Mouse (Mus musculus) thymus, adult 2 months (tissue): ENCODE measurements around the gene H2-Eb1. TPM values are rescaled to one million over a fixed set of nuclear protein-coding genes. Genes with fewer than 3 reads are reported as not detected.

Experiments
- DNase-seq: peaks from one replicate; pipeline ENCODE4 v3.0.0; 2021
- H3K27ac ChIP-seq: fragments of 200-500 bp; 2 replicates; pipeline ENCODE4 v1.5.1; 2012; ENCODE audit warnings: low read length, control low read depth; ENCODE audit not compliant: control insufficient read depth, insufficient read depth
- H3K27me3 ChIP-seq: fragments of 200-500 bp; 2 replicates; pipeline ENCODE4 v1.6.1; 2012; ENCODE audit warnings: mild to moderate bottlenecking, low read length, moderate library complexity, mixed read lengths; ENCODE audit not compliant: control insufficient read depth, insufficient read depth
- H3K36me3 ChIP-seq: fragments of 200-500 bp; 2 replicates; pipeline ENCODE4 v1.6.1; 2012; ENCODE audit warnings: mild to moderate bottlenecking, low read length, moderate library complexity; ENCODE audit not compliant: control insufficient read depth, insufficient read depth
- H3K4me1 ChIP-seq: fragments of 200-500 bp; replicated peaks from 2 replicates; pipeline ENCODE4 v1.6.1; 2012; ENCODE audit warnings: low read length; ENCODE audit not compliant: control insufficient read depth, insufficient read depth
- H3K4me3 ChIP-seq: fragments of 200-500 bp; 2 replicates; pipeline ENCODE4 v1.5.1; 2012; ENCODE audit warnings: mild to moderate bottlenecking, low read length, control low read depth, moderate library complexity; ENCODE audit not compliant: control insufficient read depth, insufficient read depth
- CTCF ChIP-seq: fragments of 200-500 bp; IDR thresholded peaks from 2 replicates; pipeline ENCODE4 v1.5.1; 2012; ENCODE audit warnings: mild to moderate bottlenecking, control low read depth, low read length, moderate library complexity, borderline replicate concordance; ENCODE audit not compliant: control insufficient read depth, poor library complexity, insufficient read depth; ENCODE audit errors: extremely low read depth
- POLR2A ChIP-seq: fragments of 200-500 bp; IDR thresholded peaks from 2 replicates; pipeline ENCODE4 v1.6.1; 2012; ENCODE audit warnings: mild to moderate bottlenecking, low read length, control low read depth, moderate library complexity; ENCODE audit not compliant: control insufficient read depth, poor library complexity, insufficient read depth; ENCODE audit errors: extremely low read depth
- WGBS: fragments of 180-500 bp; shearing (Covaris S2); methylation state at CpG from one replicate; pipeline ENCODE4 v1.1.7; 2018; 5-methylcytosine and 5-hydroxymethylcytosine counted together
- polyA plus RNA-seq: library from polyadenylated mRNA; depleted of rRNA; stranded (reverse); fragments of >200 nt; gene quantifications from 2 replicates; pipeline ENCODE4 v1.2.3, GENCODE M21; 2012

Gene H2-Eb1
- polyA plus RNA-seq, 1 experiment, result 666 TPM

GRCm38 (mm10) chr17:34344882-34345281 lies 39.2 kb downstream of the H2-Eb1 start:
- DNase-seq, result no peak
- TF ChIP-seq POLR2A (no peak), CTCF (no peak)
- Histone ChIP-seq H3K27ac (no peak overlapping the region), H3K36me3 (no peaks in the 10 kb centered on the region), H3K27me3 (no peaks in the 10 kb centered on the region), H3K4me3 (no peak overlapping the region), H3K4me1 (no peaks in the 10 kb centered on the region)
- 95% methylated on average over 4 of the region's 4 CpGs for WGBS

- no peak for DNase-seq
- H3K36me3 ChIP-seq, result no peaks in the 10 kb centered on the region
- no peaks in the 10 kb centered on the region for H3K4me1 ChIP-seq
- no peak overlapping the region for H3K4me3 ChIP-seq
- 86% methylated on average over 7 of the region's 7 CpGs for whole genome bisulfite sequencing
- no peaks in the 10 kb centered on the region for H3K27me3 ChIP-seq
- no peak for TF ChIP-seq CTCF
- no peak for TF ChIP-seq POLR2A
- H3K27ac ChIP-seq, result no peak overlapping the region
Observed at GRCm38 (mm10) chr17:34345486-34345885, 39.8 kb downstream of the H2-Eb1 start.

GRCm38 (mm10) chr17:34346041-34346440 lies 40.4 kb downstream of the H2-Eb1 start:
- TF ChIP-seq POLR2A, result no peak
- no peak for TF ChIP-seq CTCF
- WGBS, result 14% methylated on average over 3 of the region's 3 CpGs
- Histone ChIP-seq H3K4me3 (no peak overlapping the region), H3K4me1 (no peaks in the 10 kb centered on the region), H3K27me3 (no peaks in the 10 kb centered on the region), H3K27ac (no peak overlapping the region), H3K36me3 (no peaks in the 10 kb centered on the region)
- no peak for DNase-seq

- Histone ChIP-seq H3K27me3 (no peaks in the 10 kb centered on the region), H3K36me3 (no peaks in the 10 kb centered on the region), H3K4me3 (no peak overlapping the region), H3K4me1 (no peaks in the 10 kb centered on the region), H3K27ac (peak overlapping the region; percentile 29; the same call in 1 of the 2 replicates)
- DNase-seq, result peak; percentile 54
- no peak for TF ChIP-seq CTCF
- TF ChIP-seq POLR2A, result no peak
- WGBS, result 7% methylated on average over 6 of the region's 6 CpGs
Observed at GRCm38 (mm10) chr17:34347606-34348308, 42.1 kb downstream of the H2-Eb1 start.

- peak; percentile 84 for DNase-seq
- no peaks in the 10 kb centered on the region for H3K36me3 ChIP-seq
Observed at GRCm38 (mm10) chr17:34349429-34349828, 43.8 kb downstream of the H2-Eb1 start.

GRCm38 (mm10) chr17:34354539-34354938 lies 48.9 kb downstream of the H2-Eb1 start, which contains the start of gene Btnl2:
Gene Btnl2, plus strand, starts transcription at chr17:34354822.
- H3K4me3 ChIP-seq, result no peak within 1 kb of the TSS

More at GRCm38 (mm10) chr17:34349429-34349828, 43.8 kb downstream of the H2-Eb1 start:
- 3% methylated on average over 4 of the region's 4 CpGs for WGBS
- Histone ChIP-seq H3K4me1 (peaks cover under 1% of the 10 kb centered on the region; the same call in 1 of the 2 replicates), H3K27ac (no peak overlapping the region), H3K4me3 (no peak overlapping the region), H3K27me3 (no peaks in the 10 kb centered on the region)
- TF ChIP-seq POLR2A (no peak), CTCF (no peak)

GRCm38 (mm10) chr17:34354940-34355339 lies 49.3 kb downstream of the H2-Eb1 start:
- peaks cover 8% of the 10 kb centered on the region for H3K4me1 ChIP-seq
- no peak overlapping the region for H3K4me3 ChIP-seq
- H3K27me3 ChIP-seq, result no peaks in the 10 kb centered on the region
- no peak for TF ChIP-seq POLR2A
- no peak for TF ChIP-seq CTCF
- H3K27ac ChIP-seq, result no peak overlapping the region
- 39% methylated on average over 1 of the region's 1 CpGs for whole genome bisulfite sequencing
- H3K36me3 ChIP-seq, result no peaks in the 10 kb centered on the region
- DNase-seq, result peak; percentile 16

More at GRCm38 (mm10) chr17:34354539-34354938, 48.9 kb downstream of the H2-Eb1 start, which contains the start of gene Btnl2:
- Histone ChIP-seq H3K4me1 (peaks cover 8% of the 10 kb centered on the region), H3K36me3 (no peaks in the 10 kb centered on the region), H3K27ac (no peak within 1 kb of the TSS), H3K27me3 (no peaks in the 10 kb centered on the region)
- DNase-seq, result no peak
- TF ChIP-seq POLR2A (no peak), CTCF (no peak)
- WGBS, result 87% methylated on average over 5 of the region's 5 CpGs
